Mouse (Mus musculus) 3T3-L1 (cell line): ENCODE results near the gene Wfikkn2.

Source experiments
- DNase-seq: peaks from one replicate; pipeline ENCODE4 v3.0.0-alpha.2; 2015; ENCODE audit warnings: low read depth, low spot score

Wfikkn2 gene

GRCm38 (mm10) chr11:94225985-94226384, 19.8 kb downstream of the Wfikkn2 start:
- peak; percentile 93 for DNase-seq

- no peak for DNase-seq
Measured at GRCm38 (mm10) chr11:94223531-94223930, 22.3 kb downstream of the Wfikkn2 start.

- no peak for DNase-seq
Measured at GRCm38 (mm10) chr11:94221257-94221656, 24.5 kb downstream of the Wfikkn2 start.

GRCm38 (mm10) chr11:94216247-94216646, 29.6 kb downstream of the Wfikkn2 start:
- no peak for DNase-seq

GRCm38 (mm10) chr11:94215581-94215980, 30.2 kb downstream of the Wfikkn2 start:
- DNase-seq: no peak

- no peak for DNase-seq
Measured at GRCm38 (mm10) chr11:94213735-94214594, 31.8 kb downstream of the Wfikkn2 start.

- DNase-seq: no peak
Measured at GRCm38 (mm10) chr11:94212997-94213396, 32.8 kb downstream of the Wfikkn2 start.

GRCm38 (mm10) chr11:94212489-94212836, 33.3 kb downstream of the Wfikkn2 start:
- no peak for DNase-seq

- peak; percentile 55 for DNase-seq
Measured at GRCm38 (mm10) chr11:94211651-94212488, 33.9 kb downstream of the Wfikkn2 start.

GRCm38 (mm10) chr11:94211124-94211603, 34.6 kb downstream of the Wfikkn2 start, which contains the start of gene Tob1:
Gene Tob1 (plus strand): TSS chr11:94211454.
- DNase-seq: peak; percentile 99

GRCm38 (mm10) chr11:94210191-94211086, 35.4 kb downstream of the Wfikkn2 start:
- DNase-seq: peak; percentile 97

GRCm38 (mm10) chr11:94209695-94210131, 36.1 kb downstream of the Wfikkn2 start:
- DNase-seq: peak; percentile 50

- DNase-seq: peak; percentile 56
Measured at GRCm38 (mm10) chr11:94208811-94209675, 36.8 kb downstream of the Wfikkn2 start.

GRCm38 (mm10) chr11:94206398-94207114, 39.2 kb downstream of the Wfikkn2 start:
- no peak for DNase-seq

- DNase-seq: no peak
Measured at GRCm38 (mm10) chr11:94203066-94203465, 42.7 kb downstream of the Wfikkn2 start.

GRCm38 (mm10) chr11:94202106-94202505, 43.7 kb downstream of the Wfikkn2 start:
- no peak for DNase-seq

GRCm38 (mm10) chr11:94200422-94200821, 45.4 kb downstream of the Wfikkn2 start:
- no peak for DNase-seq

GRCm38 (mm10) chr11:94199771-94200170, 46.0 kb downstream of the Wfikkn2 start:
- no peak for DNase-seq

GRCm38 (mm10) chr11:94198405-94199146, 47.2 kb downstream of the Wfikkn2 start:
- no peak for DNase-seq
